Mouse (Mus musculus): Measurements from ENCODE around the gene P2ry4.

Gene P2ry4

GRCm38 (mm10) chrX:100594791-100595190 lies at the start of gene P2ry4:
P2ry4 (minus strand) TSS chrX:100594869.
- no peak for DNase-seq (ENCODE audit: low spot score)

GRCm38 (mm10) chrX:100638477-100638876 lies 43.8 kb upstream of the P2ry4 start:
- no peak for DNase-seq (ENCODE audit: low spot score)

- DNase-seq (ENCODE audit: low spot score) = no peak
These were observed 34.4 kb upstream of the P2ry4 start for GRCm38 (mm10) chrX:100629076-100629475.

GRCm38 (mm10) chrX:100625802-100626793 lies 31.4 kb upstream of the P2ry4 start, which contains the start of gene Pdzd11:
Pdzd11 (minus strand) TSS chrX:100626568.
- DNase-seq (ENCODE audit: low spot score) = peak; percentile 94

GRCm38 (mm10) chrX:100625546-100625801 lies 30.8 kb upstream of the P2ry4 start, which contains the start of gene Kif4:
Kif4 (plus strand) TSS chrX:100625737.
- DNase-seq (ENCODE audit: low spot score) = no peak

- peak; percentile 2 for DNase-seq (ENCODE audit: low spot score)
These were observed 30.5 kb upstream of the P2ry4 start for GRCm38 (mm10) chrX:100625146-100625545.

- DNase-seq (ENCODE audit: low spot score) = no peak
These were observed 29.6 kb upstream of the P2ry4 start for GRCm38 (mm10) chrX:100624242-100624641.

- DNase-seq (ENCODE audit: low spot score) = peak; percentile 42
These were observed 26.7 kb upstream of the P2ry4 start for GRCm38 (mm10) chrX:100621366-100621765.

- no peak for DNase-seq (ENCODE audit: low spot score)
These were observed 23.8 kb upstream of the P2ry4 start for GRCm38 (mm10) chrX:100618488-100618887.

GRCm38 (mm10) chrX:100605314-100605713 lies 10.6 kb upstream of the P2ry4 start, which contains the start of gene Arr3:
Arr3 (plus strand) TSS chrX:100605497.
- no peak for DNase-seq (ENCODE audit: low spot score)

GRCm38 (mm10) chrX:100599755-100600154 lies 5.1 kb upstream of the P2ry4 start:
- no peak for DNase-seq (ENCODE audit: low spot score)

- peak; percentile 68 for DNase-seq (ENCODE audit: low spot score)
These were observed 2.8 kb upstream of the P2ry4 start for GRCm38 (mm10) chrX:100597439-100597838.

- DNase-seq (ENCODE audit: low spot score) = no peak
These were observed 22.7 kb downstream of the P2ry4 start, which contains the start of gene Awat1 for GRCm38 (mm10) chrX:100571951-100572350. Awat1 (plus strand) TSS chrX:100572251.

GRCm38 (mm10) chrX:100565696-100566095 lies 29.0 kb downstream of the P2ry4 start:
- DNase-seq (ENCODE audit: low spot score) = no peak

GRCm38 (mm10) chrX:100556026-100556425 lies 38.6 kb downstream of the P2ry4 start:
- DNase-seq (ENCODE audit: low spot score) = no peak

Measured in adipocyte (in vitro differentiated cells).